9 mouse cellular contexts compared by ENCODE assay signal in genomic region chr19:10244183-10244582, GRCm38 (mm10). TPM values are rescaled to one million over a fixed set of nuclear protein-coding genes. Genes with fewer than 3 reads are reported as not detected.
DNase-seq lines count a peak whose midpoint lies in the region; ATAC-seq and TF ChIP-seq lines count a peak whose summit lies in the region.
"Had no signal": no experiment of that assay in that cellular context is flagged by ENCODE, and none has a peak within 500 bp of the region (broad histone marks: within the 10 kb centered on the region; RNA-seq: fewer than 3 reads in every experiment).

No protein-coding gene starts in this region.

- H3K9me3 ChIP-seq in neural tube, embryonic 15.5 days (replicated peaks), result no peaks in the 10 kb centered on the region
- H3K9me3 ChIP-seq: neural tube, embryonic 12.5 days had no signal

- ATAC-seq in cerebellum, adult (ENCODE audit: insufficient number of reproducible peaks, low FRiP score, low TSS enrichment), result no peak
- ATAC-seq in neural tube, embryonic 15.5 days (ENCODE audit: low FRiP score), result no peak
- ATAC-seq in megakaryocyte, adult 5-6 weeks (ENCODE audit: poor library complexity, severe bottlenecking), result no peak

- H3K4me3 ChIP-seq in cerebellum, adult 2 months (replicated peaks; ENCODE audit: insufficient read depth, low read depth, low read length), result no peak overlapping the region
- no peak overlapping the region for H3K4me3 ChIP-seq in neural tube, embryonic 15.5 days (replicated peaks)
- H3K4me3 ChIP-seq: neural tube, embryonic 12.5 days had no signal

- peak; percentile 15; the same call in 1 of the 2 replicates for TF ChIP-seq CTCF in cerebellum, adult 2 months (IDR thresholded peaks at IDR 0.05; ENCODE audit: borderline replicate concordance, insufficient read depth, low read depth, low read length)

- H3K9ac ChIP-seq in neural tube, embryonic 15.5 days (replicated peaks), result no peak overlapping the region
- H3K9ac ChIP-seq: neural tube, embryonic 12.5 days had no signal

- no peaks in the 10 kb centered on the region; the same call in 1 of the 2 replicates for H3K4me1 ChIP-seq in cerebellum, adult 2 months (ENCODE audit: control insufficient read depth, insufficient read depth, low read length)
- H3K4me1 ChIP-seq in neural tube, embryonic 15.5 days, result peaks cover 11% of the 10 kb centered on the region

- no peak overlapping the region for H3K27ac ChIP-seq in cerebellum, adult 2 months (ENCODE audit: insufficient read depth, low read length)
- no peak overlapping the region for H3K27ac ChIP-seq in neural tube, embryonic 15.5 days (replicated peaks)
- H3K27ac ChIP-seq: neural tube, embryonic 12.5 days had no signal

- no peak overlapping the region for H3K4me2 ChIP-seq in neural tube, embryonic 15.5 days
- H3K4me2 ChIP-seq: neural tube, embryonic 12.5 days had no signal

- no peaks in the 10 kb centered on the region; the same call in 1 of the 2 replicates for H3K27me3 ChIP-seq in cerebellum, adult 2 months (ENCODE audit: control insufficient read depth, insufficient read depth, low read length)
- peaks cover 16% of the 10 kb centered on the region for H3K27me3 ChIP-seq in neural tube, embryonic 15.5 days (replicated peaks)

- WGBS in cerebellum, adult 2 months, result 23% methylated on average over 3 of the region's 3 CpGs
- WGBS in neural tube, embryonic 15.5 days, result 22% methylated on average over 3 of the region's 3 CpGs

- peaks cover 6% of the 10 kb centered on the region for H3K36me3 ChIP-seq in neural tube, embryonic 15.5 days

- TF ChIP-seq POLR2A in cerebellum, adult 2 months (IDR thresholded peaks at IDR 0.05; ENCODE audit: borderline replicate concordance, insufficient read depth, low read length), result no peak

- peak; percentile 25 to 29 for DNase-seq in cerebellum, adult 2 months
- DNase-seq in neural tube, embryonic 10.5 days (ENCODE audit: extremely low spot score, low spot score), result peak; percentile 56
- DNase-seq in cerebellum, postnatal 36 days, result peak; percentile 23
- peak; percentile 52 to 84 for DNase-seq in kidney, postnatal 36 days
- peak; percentile 74 for DNase-seq in lung, postnatal 10 days

RNA-seq across cellular contexts. Expression of gene Myrf, which starts 3.6 kb away (rescaled TPM):
- 35.0 and 43.1 TPM in 2 replicates for polyA plus RNA-seq in cerebellum, adult 2 months (2012; rRNA removed)
- polyA plus RNA-seq in neural tube, embryonic 15.5 days (2015; fragmentation: Nextera tagmentation; extraction: Ambion mirVana), result 0.79 and 1.7 TPM in 2 replicates
- 0.22 and 0.27 TPM in 2 replicates for total RNA-seq in megakaryocyte, adult 5-6 weeks (2015)
- 0.04 TPM in 1 of 2 replicates, not detected in the other for total RNA-seq in megakaryocyte, adult 5-6 weeks (2017)

RNA-seq across cellular contexts. Expression of gene Fen1, which starts 40.2 kb away (rescaled TPM):
- polyA plus RNA-seq in cerebellum, adult 2 months (2012; rRNA removed), result 19.9 and 20.2 TPM in 2 replicates
- polyA plus RNA-seq in neural tube, embryonic 15.5 days (2015; fragmentation: Nextera tagmentation; extraction: Ambion mirVana), result 22.8 and 42.1 TPM in 2 replicates
- 30.7 and 33.9 TPM in 2 replicates for total RNA-seq in megakaryocyte, adult 5-6 weeks (2015)
- 60.5 and 62.9 TPM in 2 replicates for total RNA-seq in megakaryocyte, adult 5-6 weeks (2017)

RNA-seq across cellular contexts. Expression of gene Tmem258, which starts 40.4 kb away (rescaled TPM):
- polyA plus RNA-seq in cerebellum, adult 2 months (2012; rRNA removed), result 59.2 and 65.5 TPM in 2 replicates
- 353 and 355 TPM in 2 replicates for polyA plus RNA-seq in neural tube, embryonic 15.5 days (2015; fragmentation: Nextera tagmentation; extraction: Ambion mirVana)
- 182 and 197 TPM in 2 replicates for total RNA-seq in megakaryocyte, adult 5-6 weeks (2015)
- total RNA-seq in megakaryocyte, adult 5-6 weeks (2017), result 163 and 204 TPM in 2 replicates

Comparison
In these comparisons a context has a peak if more than half of its experiments do, and no peak if none do; other contexts are left out.
1. DNase-seq: peak in every context shown above with its lines; median percentile 74 in lung, postnatal 10 days; 68 in kidney, postnatal 36 days; 56 in neural tube, embryonic 10.5 days; 27 in cerebellum, adult 2 months; 23 in cerebellum, postnatal 36 days.
2. RNA of gene Myrf, which starts 3.6 kb away (polyA plus RNA-seq): 35.0 to 43.1 TPM in cerebellum, adult 2 months; 0.79 to 1.7 TPM in neural tube, embryonic 15.5 days; every median in the first group is over 10 times any median in the second.